Mouse (Mus musculus): ENCODE data around the gene Axdnd1.

DNA sequence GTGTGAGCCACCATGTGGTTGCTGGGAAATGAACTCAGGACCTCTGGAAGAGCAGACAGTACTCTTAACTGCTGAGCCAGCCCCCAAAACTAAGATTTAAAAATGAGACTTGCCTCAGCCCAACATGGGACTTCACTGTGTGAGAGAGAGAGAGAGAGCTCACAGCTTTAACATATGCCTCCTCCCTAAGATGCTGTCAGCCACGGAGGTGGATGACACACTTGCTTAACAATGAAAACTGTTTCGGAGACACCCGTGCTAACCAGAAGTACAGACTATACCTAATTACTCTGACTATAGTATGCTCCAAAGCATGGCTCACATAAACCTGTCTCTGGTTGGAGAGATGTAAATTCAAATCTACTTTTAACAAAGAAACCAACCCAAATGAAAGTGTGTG, 12.5 kb upstream of the Axdnd1 start:
- TF ChIP-seq POLR2A (IDR thresholded peaks at IDR 0.05; ENCODE audit: low read depth, low read length) (no peak), CTCF (IDR thresholded peaks at IDR 0.05; ENCODE audit: extremely low read depth, insufficient read depth, insufficient read length, insufficient replicate concordance) (no peak)
